Mouse (Mus musculus) activated CD4-positive, CD25-positive, alpha-beta regulatory T cell, adult 4 months (primary cell): ENCODE measurements around the gene Wscd1. TPM values are rescaled to one million over a fixed set of nuclear protein-coding genes. Genes with fewer than 3 reads are reported as not detected.
"Not testable (repeated sequence)": the region's sequence is repeated elsewhere in the genome, so short reads cannot be mapped to it uniquely, and the experiment has no call there.

Experiments
- ATAC-seq: one replicate; pipeline ENCODE4 v1.8.0; 2017
- polyA plus RNA-seq, 2 experiments: library from polyadenylated mRNA; unstranded; fragments of 100-300 nt; shearing (Covaris generic); gene quantifications; one replicate each; pipeline ENCODE4 v1.2.1; 2017

Gene Wscd1
- polyA plus RNA-seq, 2 experiments from 2014 or later = not detected

- no peak for ATAC-seq
Observed at GRCm38 (mm10) chr11:71770479-71770878, 20.8 kb downstream of the Wscd1 start.

- no peak for ATAC-seq
Observed at GRCm38 (mm10) chr11:71771074-71771473, 21.4 kb downstream of the Wscd1 start.

- ATAC-seq = no peak
Observed at GRCm38 (mm10) chr11:71772056-71772455, 22.3 kb downstream of the Wscd1 start.

DNA sequence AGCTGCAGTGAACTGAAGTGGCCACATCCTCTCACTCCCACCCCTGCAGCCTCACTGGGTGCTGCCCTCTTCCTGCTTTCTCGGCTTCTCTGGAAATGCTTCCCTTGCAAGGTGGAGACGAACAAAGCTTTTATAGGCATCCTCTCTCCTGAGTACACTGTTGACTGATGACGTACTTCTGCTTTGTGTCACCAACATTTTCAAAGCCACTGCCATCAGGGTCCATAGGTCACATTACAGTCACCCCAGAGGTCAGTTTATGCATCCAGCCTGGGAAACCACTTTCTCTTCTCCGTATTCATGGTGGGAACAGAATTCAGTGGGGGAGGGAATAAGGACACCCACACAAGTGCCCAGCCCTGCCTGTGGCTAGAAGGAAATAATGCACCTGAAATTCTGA lies 23.1 kb downstream of the Wscd1 start:
- no peak for ATAC-seq

DNA sequence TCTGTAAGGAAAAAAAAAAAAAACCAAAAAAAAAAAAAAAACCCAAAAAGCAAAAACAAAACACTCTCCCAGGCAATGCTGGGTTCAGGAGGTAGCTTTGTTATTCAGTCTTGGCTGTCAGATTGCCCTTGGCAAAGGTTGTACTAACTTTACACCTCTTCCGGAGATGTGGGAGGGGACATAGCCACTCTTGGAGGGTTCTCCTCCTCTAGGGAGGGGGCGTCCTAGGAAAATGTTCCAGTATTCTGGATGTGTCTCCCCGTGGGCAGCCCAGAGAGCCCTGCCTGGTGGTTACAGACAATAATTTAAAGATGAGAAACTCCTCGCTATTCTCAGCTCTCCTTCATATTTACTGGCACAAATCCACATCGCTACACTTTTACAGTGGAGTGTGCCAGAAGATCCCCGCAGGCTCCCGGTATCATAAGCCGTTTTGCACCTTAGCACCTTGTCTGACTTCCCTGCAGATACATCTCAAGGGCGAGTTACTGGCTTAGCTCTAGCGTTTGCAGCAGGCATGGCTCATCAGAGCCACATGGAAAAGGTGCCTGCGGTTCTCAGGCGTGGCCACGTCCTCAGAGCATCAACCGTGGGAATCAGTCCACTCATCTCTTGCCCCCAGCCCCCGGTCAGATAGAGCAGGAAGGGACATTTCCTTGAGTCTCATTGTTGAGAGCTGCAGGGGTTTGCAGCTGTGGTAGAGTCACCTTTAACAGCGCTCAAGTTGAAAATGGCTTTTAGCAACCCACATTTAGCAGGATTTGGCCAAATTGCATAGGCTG lies 24.5 kb downstream of the Wscd1 start:
- no peak for ATAC-seq

DNA sequence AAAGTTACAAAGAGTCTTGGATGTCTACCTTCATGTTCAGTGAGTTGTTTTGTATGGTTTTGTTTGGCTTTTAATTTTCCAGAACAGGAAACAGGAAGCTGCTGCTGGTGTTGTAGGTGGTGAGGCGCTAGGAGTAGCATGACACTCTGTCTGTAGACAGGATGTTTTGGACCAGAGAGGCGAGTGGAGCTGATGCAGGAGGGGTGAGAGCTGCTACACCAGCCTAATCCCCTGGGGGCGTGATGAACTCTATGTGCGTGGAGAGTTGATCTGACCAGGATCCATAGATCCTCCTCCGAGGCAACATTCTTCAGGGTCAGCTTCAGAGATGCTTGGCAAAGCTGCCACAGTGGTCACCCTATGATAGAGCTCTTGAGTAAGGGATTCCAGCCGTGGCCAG lies 25.3 kb downstream of the Wscd1 start:
- ATAC-seq = no peak

DNA sequence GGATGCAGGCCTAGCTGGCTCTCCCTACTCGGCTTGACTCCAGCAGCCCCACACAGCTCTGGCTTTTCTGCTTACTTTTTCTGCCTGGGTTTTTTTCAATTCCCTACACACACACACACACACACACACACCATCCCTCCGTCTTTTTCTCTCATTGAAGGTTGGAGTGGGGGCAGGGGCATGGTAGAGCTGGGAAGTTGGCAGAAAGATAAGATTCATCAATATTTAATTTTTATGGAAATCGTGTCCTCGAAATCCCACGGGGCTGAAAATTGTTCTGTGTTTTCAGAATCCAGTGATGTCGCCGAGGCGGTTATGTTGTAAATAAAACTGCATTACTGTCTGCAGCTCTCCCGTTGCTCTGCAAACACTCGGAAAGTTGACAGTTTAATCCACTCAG lies 29.9 kb downstream of the Wscd1 start:
- ATAC-seq = no peak

DNA sequence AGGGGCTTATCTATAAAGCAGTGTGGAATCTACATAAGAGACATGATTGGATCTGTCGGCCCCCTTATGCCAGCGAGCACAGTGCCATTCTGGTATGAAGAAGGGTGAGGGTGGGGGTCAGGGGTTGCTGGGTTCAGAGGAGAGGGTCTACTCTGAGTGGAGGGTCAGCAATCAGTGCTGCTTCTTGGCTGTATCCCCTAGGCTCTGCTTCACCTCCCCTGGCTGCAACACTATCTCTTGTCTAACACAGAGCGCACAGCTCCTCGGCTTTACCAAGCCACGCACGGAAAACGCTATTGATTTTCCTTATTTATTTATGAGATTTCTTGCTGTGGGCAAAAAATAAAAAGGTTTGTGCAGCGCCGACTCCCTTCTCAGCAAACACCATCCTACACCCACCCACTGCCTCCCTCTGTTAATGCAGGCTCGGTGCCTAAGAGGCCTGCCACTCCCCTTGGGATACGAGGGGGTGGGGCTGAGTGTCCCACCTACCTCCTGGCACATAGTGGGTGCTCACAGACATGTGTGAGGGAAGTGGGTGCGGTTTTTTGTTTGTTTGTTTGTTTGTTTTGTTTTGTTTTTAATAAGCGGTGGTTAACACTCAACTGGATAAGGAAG lies 32.1 kb downstream of the Wscd1 start:
- ATAC-seq = no peak

- no peak for ATAC-seq
Observed at GRCm38 (mm10) chr11:71785499-71785898, 35.8 kb downstream of the Wscd1 start.

GRCm38 (mm10) chr11:71788209-71788608 lies 38.5 kb downstream of the Wscd1 start:
- ATAC-seq = no peak

DNA sequence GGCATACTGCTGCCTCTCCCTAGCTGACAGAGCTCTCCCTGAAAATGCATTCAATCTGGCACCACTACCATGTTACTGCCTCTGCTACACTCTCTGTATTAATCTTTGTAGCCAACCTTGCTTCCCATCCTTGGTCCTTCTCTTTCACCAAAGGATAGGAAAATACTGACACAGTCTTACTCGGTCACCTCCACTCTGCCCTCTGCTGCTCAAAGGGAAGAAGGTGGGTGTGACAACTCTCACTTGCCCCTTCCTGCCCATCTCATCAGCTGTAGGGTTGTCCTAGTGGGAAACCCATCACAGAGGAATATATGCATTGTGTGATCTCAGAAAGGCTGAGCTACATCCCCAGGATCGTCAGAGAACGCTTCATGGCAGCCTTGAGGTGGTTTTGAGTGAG lies 40.5 kb downstream of the Wscd1 start:
- no peak for ATAC-seq

DNA sequence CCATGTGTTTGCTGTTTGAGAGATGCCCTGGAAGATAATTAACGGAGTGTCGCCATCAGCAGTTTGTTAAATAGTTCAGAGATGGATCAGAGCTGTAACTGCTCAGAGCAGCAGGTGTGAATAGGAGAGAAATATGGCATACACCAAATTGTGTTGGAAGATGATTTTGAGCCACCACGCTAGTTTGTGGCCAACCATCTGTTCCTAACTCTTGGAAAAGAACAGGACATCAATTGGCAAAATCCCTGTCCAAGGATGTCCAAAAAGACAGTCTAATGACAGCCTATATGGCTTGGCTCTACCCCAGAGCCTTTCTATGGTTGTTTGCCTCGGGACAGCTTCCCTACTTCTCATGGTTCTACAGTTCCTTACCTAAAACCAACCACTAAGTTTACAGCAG lies 49.5 kb downstream of the Wscd1 start:
- ATAC-seq = no peak

DNA sequence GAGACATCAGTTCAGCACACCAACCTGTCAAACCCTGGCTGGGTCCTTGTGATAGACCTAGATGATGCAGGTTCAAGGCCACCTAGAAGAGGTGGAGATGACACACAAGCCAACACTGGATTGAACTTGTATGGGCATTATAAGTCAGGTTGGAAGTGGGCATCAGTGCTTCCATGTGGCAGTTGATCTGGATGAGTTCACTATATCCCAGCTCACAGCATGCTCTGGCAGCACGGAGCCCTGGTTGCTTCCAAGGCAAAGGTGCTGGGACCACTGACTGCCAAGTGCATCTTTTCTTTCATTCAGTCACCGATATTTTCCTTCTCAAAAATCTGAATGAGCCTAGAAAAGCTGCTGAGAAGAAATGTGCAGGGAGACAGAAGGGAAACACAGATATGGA lies 58.8 kb downstream of the Wscd1 start:
- no peak for ATAC-seq

DNA sequence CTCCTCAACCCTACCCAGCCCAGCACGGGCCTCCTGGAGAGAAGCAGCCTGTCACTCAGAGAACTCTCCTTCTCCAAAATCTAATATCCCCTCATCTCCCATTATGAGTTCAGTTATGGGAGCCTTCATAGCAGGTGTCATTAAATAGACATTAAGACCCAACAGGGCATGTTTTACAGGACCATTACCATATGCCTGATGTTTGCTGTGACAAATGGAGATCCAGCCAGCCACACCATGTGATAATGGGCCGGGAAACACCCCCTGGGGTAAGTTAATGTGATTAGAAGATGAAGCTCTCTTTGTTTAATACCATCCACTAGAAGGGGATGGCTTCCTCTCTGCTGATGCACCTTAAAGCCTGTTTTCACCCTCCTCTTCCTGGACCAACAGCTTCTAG lies 62.1 kb downstream of the Wscd1 start:
- no peak for ATAC-seq

DNA sequence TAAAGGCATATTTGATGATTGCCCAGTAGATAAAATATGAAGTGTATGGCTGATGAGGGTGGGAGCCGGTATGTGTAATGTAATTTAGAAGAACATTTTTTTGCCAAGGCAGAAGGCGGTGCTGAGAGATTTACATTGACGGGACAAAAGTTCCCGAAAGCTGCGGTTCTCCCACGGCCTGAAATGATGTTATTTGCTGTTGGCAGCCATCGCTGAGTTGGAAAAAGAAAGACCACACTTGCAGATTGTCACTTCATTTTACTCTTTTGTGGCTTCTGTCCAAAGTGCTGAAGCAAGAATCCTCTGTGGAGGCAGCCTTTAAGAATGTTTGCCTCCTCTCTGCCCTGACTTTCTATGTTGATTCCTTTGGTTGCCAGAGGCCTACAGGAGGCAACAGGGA lies 63.2 kb downstream of the Wscd1 start:
- no peak for ATAC-seq

GRCm38 (mm10) chr11:71814511-71814910 lies 64.8 kb downstream of the Wscd1 start:
- ATAC-seq = no peak

DNA sequence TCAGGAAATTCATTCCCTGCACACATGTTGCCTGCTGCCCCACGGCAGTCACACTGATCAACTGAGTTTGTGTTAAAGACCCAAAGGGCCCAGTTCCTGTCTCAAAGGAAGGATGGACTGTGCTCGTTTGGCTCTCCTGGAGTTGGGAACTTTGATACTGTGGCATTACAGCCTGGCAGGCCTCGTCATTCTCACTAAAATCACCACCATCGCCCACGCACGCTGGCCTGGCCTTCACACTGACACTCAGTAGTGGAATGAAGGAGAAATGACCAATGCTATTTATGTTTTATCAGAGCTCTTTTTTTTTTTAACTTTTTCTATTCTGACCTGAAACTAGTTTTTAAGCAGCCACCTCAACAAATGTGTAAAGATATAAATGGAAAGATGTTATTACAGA lies 65.6 kb downstream of the Wscd1 start:
- no peak for ATAC-seq

GRCm38 (mm10) chr11:71816918-71817317 lies 67.2 kb downstream of the Wscd1 start:
- ATAC-seq = no peak

GRCm38 (mm10) chr11:71817341-71817740 lies 67.6 kb downstream of the Wscd1 start:
- no peak for ATAC-seq

GRCm38 (mm10) chr11:71818111-71818510 lies 68.4 kb downstream of the Wscd1 start:
- no peak for ATAC-seq

DNA sequence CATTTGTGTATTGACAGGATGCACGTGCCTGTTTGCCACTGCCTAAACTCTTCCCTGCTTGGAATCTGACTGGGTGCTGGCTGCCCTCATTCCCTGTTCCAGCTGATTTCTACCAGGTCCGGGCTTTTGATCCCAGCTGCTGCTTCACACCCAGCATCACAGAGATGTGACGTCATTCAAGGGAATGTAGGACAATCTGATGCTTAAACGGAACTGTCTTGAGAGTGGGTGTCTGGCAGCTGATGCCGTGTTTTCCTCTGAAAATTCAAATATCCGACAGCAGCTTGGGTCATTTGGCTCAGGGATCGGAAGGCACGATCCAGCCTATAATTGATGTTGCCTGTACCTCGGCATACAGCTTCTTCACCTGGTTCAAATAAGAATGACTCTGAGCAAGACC lies 70.2 kb downstream of the Wscd1 start:
- ATAC-seq = no peak

DNA sequence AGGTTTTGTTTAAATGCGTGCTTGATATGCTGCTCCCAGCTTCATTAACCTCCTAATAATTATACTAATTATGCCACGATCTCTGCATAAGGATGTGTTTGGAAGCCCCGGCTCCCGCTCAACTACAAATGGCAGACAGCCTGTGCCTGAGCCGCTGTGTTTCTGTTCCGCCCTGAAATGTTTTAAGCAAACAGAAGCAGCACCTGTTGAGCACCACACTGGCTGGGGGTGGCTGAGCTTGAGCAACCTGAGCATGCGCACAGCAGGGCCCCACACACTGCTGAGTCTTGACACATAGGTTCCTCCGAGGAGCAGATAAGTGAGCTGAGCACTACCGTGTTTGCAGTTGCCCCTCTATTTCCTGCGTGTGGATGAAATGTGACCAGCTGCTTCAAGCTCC lies 71.1 kb downstream of the Wscd1 start:
- ATAC-seq = no peak

- ATAC-seq = not testable (repeated sequence)
Observed at GRCm38 (mm10) chr11:71821526-71821925, 71.8 kb downstream of the Wscd1 start.

- no peak for ATAC-seq
Observed at GRCm38 (mm10) chr11:71822031-71822430, 72.3 kb downstream of the Wscd1 start.

DNA sequence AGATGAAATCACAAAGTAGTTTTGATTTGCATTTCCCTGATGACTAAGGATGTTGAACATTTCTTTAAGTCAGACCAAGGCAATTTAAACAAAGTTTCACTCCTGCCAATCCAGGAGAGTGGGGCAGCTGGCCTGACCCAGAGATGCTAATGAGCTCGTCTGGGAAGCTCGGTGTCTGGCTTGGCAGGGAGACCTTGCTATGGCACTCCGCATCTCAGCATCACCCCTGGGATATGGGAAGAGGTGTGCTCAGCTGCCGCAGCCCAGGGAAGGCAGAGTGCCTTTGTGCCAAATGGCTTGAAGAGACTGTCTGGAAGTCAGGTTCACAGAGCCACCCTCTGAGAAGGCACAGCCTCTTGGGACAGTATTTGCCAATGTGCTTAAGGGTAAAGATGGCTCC lies 75.3 kb downstream of the Wscd1 start:
- no peak for ATAC-seq
